Mouse (Mus musculus) megakaryocyte, embryonic 14.5 days (primary cell): Measurements from ENCODE around the gene Mphosph9. TPM values are rescaled to one million over a fixed set of nuclear protein-coding genes. Genes with fewer than 3 reads are reported as not detected.

Experiments used
- H3K27me3 ChIP-seq: replicated peaks from 2 replicates; pipeline ENCODE3; 2012; ENCODE audit warnings: inconsistent platforms
- H3K36me3 ChIP-seq: replicated peaks from 2 replicates; pipeline ENCODE3; 2012; ENCODE audit warnings: low read length, inconsistent platforms, mixed read lengths
- H3K4me1 ChIP-seq: 2 replicates; pipeline ENCODE4 v1.6.1; 2012; ENCODE audit warnings: inconsistent platforms
- H3K4me3 ChIP-seq: replicated peaks from 2 replicates; pipeline ENCODE3; 2012; ENCODE audit warnings: moderate library complexity, mild to moderate bottlenecking, inconsistent platforms
- H3K9me3 ChIP-seq: 2 replicates; pipeline ENCODE4 v1.6.1; 2012; ENCODE audit warnings: inconsistent platforms
- FLI1 ChIP-seq: IDR thresholded peaks from 2 replicates; pipeline ENCODE4 v1.6.1; 2012; ENCODE audit warnings: low read length, inconsistent platforms, mixed read lengths
- GATA1 ChIP-seq: IDR thresholded peaks from 3 replicates; pipeline ENCODE4 v1.6.1; 2012; ENCODE audit warnings: mixed read lengths, low read length, inconsistent platforms, borderline replicate concordance
- polyA plus RNA-seq: library from polyadenylated mRNA; stranded (reverse); fragments of >175 nt; gene quantifications from 2 replicates; pipeline ENCODE4 v1.2.3, GENCODE M21; 2012; ENCODE audit warnings: low replicate concordance; ENCODE audit not compliant: insufficient read depth

Gene Mphosph9
- polyA plus RNA-seq, 1 experiment: 1.8 TPM

DNA sequence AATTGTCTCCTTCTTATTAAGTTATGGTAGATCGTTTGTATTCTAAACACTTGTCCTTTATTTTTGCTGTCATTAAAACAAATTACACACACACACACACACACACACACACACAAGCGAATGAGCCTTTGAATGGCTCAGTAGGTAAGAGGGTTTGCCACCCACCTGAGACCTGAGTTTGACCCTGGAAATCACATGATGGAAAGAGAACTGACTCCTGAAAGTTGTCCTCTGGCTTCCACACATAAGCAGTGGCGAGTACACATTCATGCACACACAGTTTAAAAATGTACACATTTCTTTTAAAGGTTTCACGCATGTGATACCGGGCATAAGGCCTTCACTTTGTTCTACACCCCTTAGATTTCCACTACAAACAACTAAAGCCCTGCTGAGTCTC, 57.5 kb downstream of the Mphosph9 start:
- peaks cover 46% of the 10 kb centered on the region for H3K4me1 ChIP-seq
- TF ChIP-seq GATA1: no peak

DNA sequence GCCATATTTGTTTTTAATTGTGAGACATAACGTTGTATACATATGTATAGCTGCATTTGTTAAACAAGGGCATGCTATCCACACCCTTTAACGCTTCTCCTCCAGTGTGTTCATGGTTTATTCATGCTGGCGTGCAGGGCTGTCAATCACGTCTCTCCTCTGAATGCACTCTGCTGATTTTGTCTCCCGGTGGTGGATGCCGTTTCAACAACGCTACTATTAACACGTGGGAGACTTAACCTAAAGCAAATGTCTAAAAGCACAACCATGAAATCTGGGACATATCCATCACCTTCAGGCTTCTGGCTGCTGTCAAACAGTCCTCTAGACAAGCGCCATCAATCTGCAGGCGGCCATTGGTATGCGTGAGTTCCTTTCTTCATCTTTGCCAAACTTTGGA, 58.1 kb downstream of the Mphosph9 start:
- Histone ChIP-seq H3K27me3 (no peaks in the 10 kb centered on the region), H3K9me3 (peaks cover 11% of the 10 kb centered on the region), H3K36me3 (peaks cover 26% of the 10 kb centered on the region), H3K4me1 (peaks cover 52% of the 10 kb centered on the region), H3K4me3 (no peak overlapping the region)
- TF ChIP-seq FLI1: no peak
- no peak for TF ChIP-seq GATA1

More for the DNA sequence above, 57.5 kb downstream of the Mphosph9 start:
- Histone ChIP-seq H3K9me3 (peaks cover 11% of the 10 kb centered on the region), H3K27me3 (no peaks in the 10 kb centered on the region), H3K4me3 (no peak overlapping the region), H3K36me3 (peaks cover 30% of the 10 kb centered on the region)

DNA sequence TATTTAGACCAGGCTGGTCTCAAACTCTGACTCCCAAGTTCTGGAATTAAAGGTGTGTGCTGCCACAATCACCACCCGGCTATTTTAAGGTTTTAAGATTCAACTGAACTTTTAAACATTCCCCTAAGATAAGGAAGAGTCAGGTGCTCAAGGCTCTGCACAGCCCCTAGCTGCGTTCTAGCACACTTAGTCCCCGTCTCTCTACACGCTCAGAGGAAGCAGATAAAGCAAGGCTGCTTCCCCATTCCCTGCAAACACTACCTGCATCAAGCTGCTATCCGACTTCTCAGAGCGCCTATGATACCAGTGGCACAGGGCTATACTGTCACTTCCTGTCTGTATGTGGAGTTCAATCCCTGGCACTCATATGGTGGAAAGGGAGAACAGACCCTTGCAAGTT, 60.1 kb downstream of the Mphosph9 start:
- no peaks in the 10 kb centered on the region for H3K27me3 ChIP-seq
- peak overlapping the region; percentile 31 for H3K4me3 ChIP-seq
- peaks cover 11% of the 10 kb centered on the region for H3K9me3 ChIP-seq
- peaks cover 38% of the 10 kb centered on the region for H3K36me3 ChIP-seq
- peaks cover 72% of the 10 kb centered on the region for H3K4me1 ChIP-seq
- TF ChIP-seq FLI1: no peak
- TF ChIP-seq GATA1: no peak

DNA sequence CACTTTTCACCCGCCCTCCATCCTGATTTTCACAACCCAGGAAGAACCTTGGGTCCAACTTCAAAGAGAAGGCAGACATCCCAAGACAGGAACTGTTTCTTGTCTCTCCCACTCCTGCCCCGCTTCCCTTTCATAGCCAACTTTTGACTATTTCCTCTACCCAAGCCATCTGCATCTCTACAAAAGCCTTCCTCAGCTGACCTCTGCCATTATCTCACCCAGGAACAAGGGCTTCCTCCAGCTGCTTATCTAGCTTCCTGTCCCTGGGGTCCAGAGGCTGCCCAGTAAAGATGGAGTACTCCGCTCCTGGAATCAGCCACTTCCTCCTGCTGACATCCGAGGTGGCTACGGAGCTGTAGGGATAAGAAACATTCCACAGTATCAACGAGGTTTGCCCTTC, 61.0 kb downstream of the Mphosph9 start:
- H3K4me3 ChIP-seq: peak overlapping the region; percentile 85
- no peaks in the 10 kb centered on the region for H3K27me3 ChIP-seq
- peaks cover 46% of the 10 kb centered on the region for H3K36me3 ChIP-seq
- TF ChIP-seq GATA1 (peak; percentile 95), FLI1 (peak; percentile 90)
- peaks cover 11% of the 10 kb centered on the region for H3K9me3 ChIP-seq
- H3K4me1 ChIP-seq: peaks cover 80% of the 10 kb centered on the region

DNA sequence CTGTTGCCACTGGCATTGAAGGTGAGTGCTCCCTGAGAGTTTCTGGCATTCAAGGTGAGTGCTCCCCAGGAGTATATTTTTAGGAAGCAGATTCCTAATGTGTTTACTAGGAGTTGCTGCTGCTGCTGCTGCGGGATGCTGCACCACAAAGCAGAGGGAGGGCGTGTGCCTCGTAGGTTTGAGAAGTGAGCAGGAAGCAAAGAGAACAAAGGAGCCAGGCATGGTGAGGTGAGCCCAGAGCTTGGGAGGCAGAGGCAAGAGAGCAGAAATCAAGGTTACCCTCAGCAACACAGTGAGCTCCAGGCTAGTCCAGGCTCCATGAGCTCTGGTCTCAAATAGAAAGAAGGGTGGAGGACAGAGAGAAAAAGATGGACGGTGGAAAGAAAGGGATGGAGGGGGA, 64.5 kb downstream of the Mphosph9 start:
- TF ChIP-seq GATA1 (no peak), FLI1 (no peak)
- no peak overlapping the region for H3K4me3 ChIP-seq
- no peaks in the 10 kb centered on the region for H3K27me3 ChIP-seq
- H3K9me3 ChIP-seq: peaks cover 7% of the 10 kb centered on the region
- peaks cover 98% of the 10 kb centered on the region for H3K4me1 ChIP-seq
- peaks cover 52% of the 10 kb centered on the region for H3K36me3 ChIP-seq

DNA sequence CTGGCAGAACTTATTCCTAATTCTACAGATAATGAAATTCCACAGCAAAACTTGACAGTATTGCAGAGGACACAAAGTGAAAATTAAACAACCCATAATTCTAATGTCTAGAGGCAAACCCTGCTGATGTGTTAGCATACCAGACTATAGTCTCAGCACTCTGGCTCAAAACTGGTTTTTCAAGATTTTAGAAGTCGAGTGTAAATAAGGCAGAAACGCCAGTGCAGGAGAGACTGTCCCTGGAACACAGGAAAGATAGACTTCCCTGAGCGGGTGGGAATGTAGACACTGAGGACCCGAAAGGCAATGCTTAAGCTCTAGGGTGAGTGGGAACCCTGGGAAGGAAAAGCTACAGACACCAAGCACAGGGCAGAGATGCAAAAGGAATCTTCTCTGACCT, 65.7 kb downstream of the Mphosph9 start:
- Histone ChIP-seq H3K9me3 (peaks cover 12% of the 10 kb centered on the region), H3K4me3 (no peak overlapping the region), H3K27me3 (no peaks in the 10 kb centered on the region), H3K36me3 (peaks cover 64% of the 10 kb centered on the region), H3K4me1 (peaks cover 87% of the 10 kb centered on the region)
- TF ChIP-seq FLI1 (no peak), GATA1 (no peak)

DNA sequence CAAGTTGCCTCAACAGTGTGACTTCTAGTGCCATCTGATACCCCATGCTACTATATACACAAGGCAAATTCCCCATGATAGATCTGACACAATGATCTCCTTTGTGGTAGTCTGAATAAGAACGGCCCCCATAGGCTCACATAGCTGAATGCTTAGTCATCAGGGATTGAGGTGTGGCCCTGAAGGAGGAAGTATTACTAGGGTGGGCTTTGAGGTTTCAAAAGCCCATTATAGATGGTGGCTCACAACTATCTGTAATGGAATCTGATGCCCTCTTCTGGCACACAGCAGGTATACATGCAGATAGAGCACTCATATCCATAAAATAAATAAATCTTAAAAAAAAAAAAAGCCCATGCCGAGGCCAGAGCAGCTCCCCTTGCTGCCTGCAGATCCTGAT, 68.6 kb downstream of the Mphosph9 start:
- no peak for TF ChIP-seq GATA1
- Histone ChIP-seq H3K36me3 (peaks cover 90% of the 10 kb centered on the region), H3K27me3 (no peaks in the 10 kb centered on the region), H3K4me1 (peaks cover 63% of the 10 kb centered on the region), H3K4me3 (no peak overlapping the region), H3K9me3 (peaks cover 12% of the 10 kb centered on the region)

DNA sequence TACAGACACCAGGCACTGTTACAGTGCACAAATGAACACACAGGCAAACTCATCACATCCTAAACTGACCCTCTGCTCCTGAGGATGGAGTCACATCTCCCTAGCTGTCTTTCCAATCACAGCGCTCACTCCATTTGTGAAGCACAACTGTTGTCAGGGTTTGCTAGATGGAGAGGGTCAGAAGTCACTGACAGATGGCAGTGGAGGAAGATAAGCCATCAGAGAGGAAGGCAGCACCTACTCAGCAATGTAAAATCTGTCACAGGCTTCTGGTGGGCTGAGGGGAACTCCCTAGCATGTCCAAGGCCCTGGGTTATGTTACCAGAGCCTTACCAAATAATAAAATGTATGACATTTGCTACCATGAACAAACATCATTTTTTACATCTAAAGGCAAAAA, 69.7 kb downstream of the Mphosph9 start:
- Histone ChIP-seq H3K27me3 (no peaks in the 10 kb centered on the region), H3K4me1 (peaks cover 53% of the 10 kb centered on the region), H3K9me3 (peaks cover 12% of the 10 kb centered on the region), H3K36me3 (peaks cover 93% of the 10 kb centered on the region), H3K4me3 (peak overlapping the region; percentile 5)
- TF ChIP-seq GATA1 (no peak), FLI1 (no peak)

DNA sequence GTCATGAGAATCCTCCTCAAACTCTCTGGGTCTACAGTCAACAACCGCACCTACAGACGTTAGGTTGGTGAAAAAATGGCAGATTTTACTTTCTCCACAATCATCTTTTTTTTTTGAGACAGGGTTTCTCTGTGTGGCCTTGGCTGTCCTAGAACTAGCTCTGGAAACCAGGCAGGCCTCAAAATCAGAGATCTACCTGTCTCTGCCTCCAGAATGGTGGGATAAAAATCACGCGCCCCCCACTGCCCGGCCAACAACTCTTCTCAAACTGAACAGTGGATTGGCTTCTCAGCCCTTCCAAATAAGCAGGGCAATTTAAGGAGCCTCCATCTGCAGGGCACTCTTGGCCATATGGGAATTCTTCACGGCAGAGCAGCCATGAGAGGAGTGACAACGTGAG, 72.6 kb downstream of the Mphosph9 start:
- peaks cover 12% of the 10 kb centered on the region for H3K9me3 ChIP-seq
- H3K36me3 ChIP-seq: peaks cover 79% of the 10 kb centered on the region
- H3K4me1 ChIP-seq: peaks cover 47% of the 10 kb centered on the region
- TF ChIP-seq FLI1 (no peak), GATA1 (no peak)
- no peak overlapping the region for H3K4me3 ChIP-seq
- no peaks in the 10 kb centered on the region for H3K27me3 ChIP-seq

DNA sequence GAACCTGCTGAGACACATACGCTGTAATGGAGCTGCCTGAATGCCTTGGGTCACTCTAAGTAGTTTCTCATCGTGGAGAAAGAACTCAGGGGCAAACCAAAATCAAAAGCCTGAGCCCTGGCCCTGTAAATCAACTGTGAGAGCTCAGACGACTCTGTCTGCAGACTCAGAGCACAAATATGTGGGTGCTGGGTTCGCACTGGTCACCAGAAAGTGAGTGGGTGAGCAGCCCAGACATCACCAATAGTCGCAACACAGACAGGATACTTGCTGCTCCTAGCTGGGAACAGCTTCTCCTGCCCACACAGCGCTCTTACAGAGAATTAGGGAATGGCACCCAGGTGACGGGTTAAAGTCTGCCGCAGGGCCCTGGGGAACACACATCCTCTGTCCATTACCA, 74.2 kb downstream of the Mphosph9 start:
- peaks cover 8% of the 10 kb centered on the region for H3K9me3 ChIP-seq
- H3K36me3 ChIP-seq: peaks cover 64% of the 10 kb centered on the region
- TF ChIP-seq GATA1 (no peak), FLI1 (no peak)
- peaks cover 37% of the 10 kb centered on the region for H3K4me1 ChIP-seq
- H3K4me3 ChIP-seq: no peak overlapping the region
- H3K27me3 ChIP-seq: no peaks in the 10 kb centered on the region
